8 mouse cellular contexts compared by ENCODE assay signal in the genomic region with DNA sequence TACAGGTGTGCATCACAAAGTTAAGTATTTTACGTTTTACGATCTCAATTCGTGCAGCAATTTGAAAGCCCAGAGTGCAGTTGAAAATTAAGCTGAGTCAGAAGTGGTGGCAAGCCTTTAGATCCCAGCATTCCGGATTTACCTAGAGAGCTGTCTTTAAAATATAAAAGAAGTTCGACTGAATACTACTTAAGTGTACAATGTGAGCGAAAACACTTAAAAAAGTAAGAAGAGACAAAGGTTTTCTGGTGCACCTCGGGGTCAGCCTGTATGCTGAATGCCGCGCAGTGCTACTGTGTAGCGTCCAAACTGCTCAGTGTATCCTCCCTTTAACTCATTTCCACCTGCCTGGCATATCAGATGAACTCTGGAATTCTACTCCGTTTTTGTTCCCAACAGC. TPM values are rescaled to one million over a fixed set of nuclear protein-coding genes. Genes with fewer than 3 reads are reported as not detected.
DNase-seq lines count a peak whose midpoint lies in the region; ATAC-seq lines count a peak whose summit lies in the region.

No protein-coding gene starts in this region.

- no peaks in the 10 kb centered on the region for H3K9me3 ChIP-seq in heart, embryonic 13.5 days
- no peaks in the 10 kb centered on the region for H3K9me3 ChIP-seq in liver, embryonic 15.5 days (replicated peaks)

- 0% methylated on average over 11 of the region's 11 CpGs for WGBS in heart, embryonic 13.5 days
- WGBS in liver, embryonic 15.5 days (ENCODE audit: insufficient replicate concordance): 0% methylated on average over 11 of the region's 11 CpGs

- peak overlapping the region; percentile 50 for H3K27ac ChIP-seq in heart, embryonic 13.5 days (replicated peaks)
- H3K27ac ChIP-seq in liver, embryonic 15.5 days (replicated peaks): peak overlapping the region; percentile 82

- intact Hi-C loops in left cerebral cortex, postnatal 4 days (cut with DNase I): loop anchor here (10.0 kb wide), 5 partner anchors 107 to 1413 kb away; no protein-coding TSS in a partner anchor

- H3K9ac ChIP-seq in heart, embryonic 13.5 days: peak overlapping the region; percentile 81
- H3K9ac ChIP-seq in liver, embryonic 15.5 days: peak overlapping the region; percentile 68

- H3K4me3 ChIP-seq in heart, embryonic 13.5 days: peak overlapping the region; percentile 67
- H3K4me3 ChIP-seq in liver, embryonic 15.5 days (replicated peaks): peak overlapping the region; percentile 63

- peak overlapping the region; percentile 78 for H3K4me2 ChIP-seq in heart, embryonic 13.5 days
- H3K4me2 ChIP-seq in liver, embryonic 15.5 days: peak overlapping the region; percentile 85

- DNase-seq in kidney, adult 18-20 months: peak; percentile 17
- DNase-seq in kidney, adult 11 months: no peak
- DNase-seq in Muller cell, postnatal 12 days (ENCODE audit: inconsistent ontology term): peak; percentile 52
- no peak for DNase-seq in left cerebral cortex, postnatal 4 days
- no peak for DNase-seq in left cerebral cortex, adult 9 months (ENCODE audit: low spot score in 2 of 2)
- DNase-seq in B cell, adult 2 months: no peak

- no peaks in the 10 kb centered on the region for H3K36me3 ChIP-seq in heart, embryonic 13.5 days
- no peaks in the 10 kb centered on the region for H3K36me3 ChIP-seq in liver, embryonic 15.5 days (replicated peaks)

- no peak for ATAC-seq in heart, embryonic 13.5 days (ENCODE audit: extremely low read depth, insufficient number of reproducible peaks, low FRiP score, low TSS enrichment)
- peak; percentile 53 for ATAC-seq in liver, embryonic 15.5 days (ENCODE audit: insufficient read depth)

- H3K27me3 ChIP-seq in heart, embryonic 13.5 days (replicated peaks): peaks cover 20% of the 10 kb centered on the region
- peaks cover 3% of the 10 kb centered on the region; the same call in 1 of the 2 replicates for H3K27me3 ChIP-seq in liver, embryonic 15.5 days

- H3K4me1 ChIP-seq in heart, embryonic 13.5 days: peaks cover 5% of the 10 kb centered on the region; the same call in 1 of the 2 replicates
- peaks cover 29% of the 10 kb centered on the region for H3K4me1 ChIP-seq in liver, embryonic 15.5 days (replicated peaks)

RNA-seq across cellular contexts. Expression of gene Prss16, which starts 12.0 kb away (rescaled TPM):
- 0.59 and 3.3 TPM in 2 replicates for polyA plus RNA-seq in heart, embryonic 13.5 days (2015; fragmentation: Nextera tagmentation; extraction: Ambion mirVana)
- 0.62 and 1.0 TPM in 2 replicates for polyA plus RNA-seq in liver, embryonic 15.5 days (2015; fragmentation: Nextera tagmentation; extraction: Ambion mirVana)
- not detected for total RNA-seq in left cerebral cortex, postnatal 4 days (2021)

RNA-seq across cellular contexts. Expression of gene Hist1h2ah, which starts 13.8 kb away (rescaled TPM):
- polyA plus RNA-seq in heart, embryonic 13.5 days (2015; fragmentation: Nextera tagmentation; extraction: Ambion mirVana): 4.1 and 11.0 TPM in 2 replicates
- polyA plus RNA-seq in liver, embryonic 15.5 days (2015; fragmentation: Nextera tagmentation; extraction: Ambion mirVana): 9.5 and 11.4 TPM in 2 replicates
- total RNA-seq in left cerebral cortex, postnatal 4 days (2021): 100 to 1,000 TPM; 126 to 134 TPM

RNA-seq across cellular contexts. Expression of gene Hist1h2bk, which starts 14.1 kb away (rescaled TPM):
- 3.1 and 3.4 TPM in 2 replicates for polyA plus RNA-seq in heart, embryonic 13.5 days (2015; fragmentation: Nextera tagmentation; extraction: Ambion mirVana)
- polyA plus RNA-seq in liver, embryonic 15.5 days (2015; fragmentation: Nextera tagmentation; extraction: Ambion mirVana): 4.4 and 5.4 TPM in 2 replicates
- total RNA-seq in left cerebral cortex, postnatal 4 days (2021): 100 to 1,000 TPM in 1 of 2 experiments, 10 to 100 TPM in 1; 95.1 to 120 TPM

RNA-seq across cellular contexts. Expression of gene Hist1h4i, which starts 19.6 kb away (rescaled TPM):
- 10.8 and 11.3 TPM in 2 replicates for polyA plus RNA-seq in heart, embryonic 13.5 days (2015; fragmentation: Nextera tagmentation; extraction: Ambion mirVana)
- 40.8 and 42.0 TPM in 2 replicates for polyA plus RNA-seq in liver, embryonic 15.5 days (2015; fragmentation: Nextera tagmentation; extraction: Ambion mirVana)
- 10 to 100 TPM; 89.3 to 89.6 TPM for total RNA-seq in left cerebral cortex, postnatal 4 days (2021)

RNA-seq across cellular contexts. Expression of gene Hist1h2ag, which starts 21.2 kb away (rescaled TPM):
- 15.8 and 19.9 TPM in 2 replicates for polyA plus RNA-seq in heart, embryonic 13.5 days (2015; fragmentation: Nextera tagmentation; extraction: Ambion mirVana)
- 13.0 and 22.6 TPM in 2 replicates for polyA plus RNA-seq in liver, embryonic 15.5 days (2015; fragmentation: Nextera tagmentation; extraction: Ambion mirVana)
- total RNA-seq in left cerebral cortex, postnatal 4 days (2021): 10 to 100 TPM; 59.9 to 64.0 TPM

Comparison
In these comparisons a context has a peak if more than half of its experiments do, and no peak if none do; other contexts are left out.
1. DNase-seq: peak in kidney, adult 18-20 months (single experiment) and Muller cell, postnatal 12 days (single experiment); none in kidney, adult 11 months (single experiment), left cerebral cortex, postnatal 4 days (single experiment), left cerebral cortex, adult 9 months (0 of 2) and B cell, adult 2 months (0 of 2).